Mouse (Mus musculus) gonadal fat pad, adult 2 months (tissue): ENCODE data around the gene Gm12355. TPM values are rescaled to one million over a fixed set of nuclear protein-coding genes. Genes with fewer than 3 reads are reported as not detected.
A peak's percentile ranks its signal among the peaks of the same experiment; 100 is the strongest.

Experiments
- DNase-seq: peaks from one replicate; pipeline ENCODE4 v3.0.0-alpha.2; 2012; ENCODE audit warnings: low read depth
- polyA plus RNA-seq: library from polyadenylated mRNA; depleted of rRNA; stranded (reverse); fragments of >200 nt; gene quantifications from 2 replicates; pipeline ENCODE4 v1.2.3, GENCODE M21; 2012

The Gm12355 gene
- polyA plus RNA-seq, 1 experiment: not detected

DNA sequence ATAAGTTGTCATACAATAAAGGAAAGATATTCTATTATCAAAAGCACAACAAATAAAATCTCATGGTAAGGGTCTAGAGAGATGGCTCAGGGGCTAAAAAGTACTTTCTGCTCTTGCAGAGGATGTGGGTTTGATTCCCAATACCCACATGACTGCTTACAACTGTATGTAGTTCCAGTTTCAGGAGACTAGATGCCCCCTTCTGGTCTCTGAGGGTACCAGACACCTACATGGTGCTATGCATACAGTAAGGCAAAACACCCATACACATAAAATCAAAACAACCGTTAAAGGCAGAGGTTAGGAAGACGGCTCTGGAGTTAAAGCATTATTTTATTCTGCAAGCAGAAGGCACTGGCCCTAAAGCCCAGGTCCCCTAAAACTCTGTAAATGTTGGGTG lies 21.5 kb downstream of the Gm12355 start:
- no peak for DNase-seq

- DNase-seq: no peak
Observed at GRCm38 (mm10) chr11:98602090-98602690, 23.3 kb downstream of the Gm12355 start.

DNA sequence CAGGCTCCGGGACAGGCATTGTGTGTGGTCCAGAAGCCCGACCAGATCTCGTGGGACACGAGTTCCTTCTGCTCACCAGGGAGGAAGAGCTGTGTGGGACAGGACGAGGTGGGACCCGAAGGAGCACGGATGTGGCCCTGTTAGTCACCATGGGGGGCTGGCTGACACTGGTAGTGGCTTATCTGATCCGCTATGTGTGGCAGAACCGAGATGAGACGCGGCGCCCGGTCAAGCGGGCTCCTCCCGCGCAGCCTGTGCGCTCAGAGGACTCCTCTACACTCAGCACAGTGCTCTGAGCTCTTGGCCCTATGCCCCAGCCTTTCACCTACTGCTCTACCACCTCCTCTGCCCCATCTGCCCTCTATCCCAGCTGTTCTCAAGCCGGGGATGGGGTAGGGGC lies 26.2 kb downstream of the Gm12355 start:
- DNase-seq: no peak

DNA sequence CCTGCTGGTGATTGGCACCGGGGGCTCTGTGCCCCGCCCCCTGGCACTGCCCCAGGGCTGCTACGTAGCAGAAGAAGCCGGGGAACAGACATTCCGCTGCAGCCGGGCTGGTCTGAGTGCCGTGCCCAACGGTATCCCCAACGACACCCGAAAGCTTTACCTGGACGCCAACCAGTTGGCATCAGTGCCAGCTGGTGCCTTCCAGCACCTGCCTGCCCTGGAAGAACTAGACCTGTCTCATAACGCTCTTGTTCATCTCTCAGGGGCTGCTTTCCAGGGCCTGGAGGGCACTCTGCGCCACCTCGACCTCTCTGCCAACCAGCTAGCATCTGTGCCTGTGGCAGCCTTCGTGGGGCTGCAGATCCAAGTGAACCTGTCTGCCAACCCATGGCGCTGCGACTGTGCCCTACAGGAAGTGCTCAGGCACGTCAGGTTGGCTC lies 26.6 kb downstream of the Gm12355 start:
- DNase-seq: no peak

GRCm38 (mm10) chr11:98597991-98598390 lies 27.5 kb downstream of the Gm12355 start, which contains the start of gene Lrrc3c:
Gene Lrrc3c (plus strand): TSS chr11:98598291.
- no peak for DNase-seq

GRCm38 (mm10) chr11:98597363-98597762 lies 28.1 kb downstream of the Gm12355 start:
- no peak for DNase-seq

GRCm38 (mm10) chr11:98595955-98596354 lies 29.5 kb downstream of the Gm12355 start:
- no peak for DNase-seq

DNA sequence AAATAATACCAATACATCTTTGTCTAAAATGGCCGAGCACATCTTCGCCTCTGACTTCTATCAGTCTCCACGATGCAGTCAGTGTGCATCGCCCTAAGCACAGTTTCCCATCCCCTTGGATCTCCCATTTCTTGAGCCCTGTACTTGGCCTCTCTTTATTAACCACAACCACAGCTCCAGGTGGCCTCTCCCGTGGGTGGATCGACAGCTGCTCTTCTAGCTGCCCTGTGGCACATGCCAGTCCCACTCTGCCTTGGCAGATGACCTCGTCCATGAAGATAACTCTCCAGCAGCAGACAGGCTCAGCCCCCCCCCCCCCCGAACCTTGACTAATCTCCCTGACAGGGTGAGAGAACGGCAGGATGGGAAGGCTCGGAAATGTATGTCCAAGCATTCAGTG lies 30.0 kb downstream of the Gm12355 start:
- DNase-seq: no peak

- DNase-seq: no peak
Observed at GRCm38 (mm10) chr11:98595021-98595420, 30.4 kb downstream of the Gm12355 start.

- DNase-seq: no peak
Observed at GRCm38 (mm10) chr11:98590548-98591445, 34.7 kb downstream of the Gm12355 start.

DNA sequence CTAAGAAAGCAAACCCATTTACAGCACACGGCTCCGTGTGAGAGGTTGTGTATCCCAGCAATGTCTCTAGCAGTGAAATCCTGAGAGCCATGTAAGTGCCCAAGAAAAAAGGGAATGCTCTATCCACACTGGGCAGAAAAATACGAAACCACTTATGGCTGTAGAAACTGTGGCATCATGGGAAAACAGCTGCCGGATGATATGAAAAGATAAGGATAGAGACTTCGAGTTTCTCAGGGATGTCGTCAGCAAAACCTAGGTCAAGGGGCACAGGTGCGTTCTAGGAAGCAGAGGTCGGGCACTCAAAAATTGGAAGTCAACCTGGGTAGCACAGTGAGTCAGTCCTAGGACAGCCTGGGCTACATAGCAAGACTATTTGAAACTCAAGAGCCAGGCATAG lies 36.2 kb downstream of the Gm12355 start:
- DNase-seq: no peak

DNA sequence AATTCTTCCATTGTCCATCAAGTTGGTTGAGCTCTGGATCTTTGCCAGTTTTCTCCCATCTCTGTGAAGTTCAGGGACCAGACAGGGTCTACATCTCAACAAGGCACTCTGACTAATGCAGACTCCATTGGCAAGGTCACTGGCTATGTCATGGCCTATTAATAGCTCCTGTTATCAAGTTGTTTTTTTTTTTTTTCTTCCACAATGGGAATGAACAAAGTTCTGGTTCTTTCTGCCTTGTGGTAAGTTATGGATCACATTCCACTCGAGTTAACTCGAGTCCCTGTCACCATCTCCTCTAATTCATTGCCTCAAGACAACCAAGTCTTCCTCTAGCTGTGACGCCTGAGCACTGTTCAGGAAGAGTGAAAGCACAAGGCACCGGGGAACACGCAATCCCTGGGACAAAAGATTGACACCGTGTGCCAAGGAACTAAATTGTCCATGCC lies 36.6 kb downstream of the Gm12355 start:
- DNase-seq: no peak

GRCm38 (mm10) chr11:98587684-98588546 lies 37.5 kb downstream of the Gm12355 start:
- peak; percentile 100 for DNase-seq

GRCm38 (mm10) chr11:98586892-98587563 lies 38.4 kb downstream of the Gm12355 start, which contains the start of gene Ormdl3:
Gene Ormdl3 (minus strand): TSS chr11:98587368.
- DNase-seq: no peak

DNA sequence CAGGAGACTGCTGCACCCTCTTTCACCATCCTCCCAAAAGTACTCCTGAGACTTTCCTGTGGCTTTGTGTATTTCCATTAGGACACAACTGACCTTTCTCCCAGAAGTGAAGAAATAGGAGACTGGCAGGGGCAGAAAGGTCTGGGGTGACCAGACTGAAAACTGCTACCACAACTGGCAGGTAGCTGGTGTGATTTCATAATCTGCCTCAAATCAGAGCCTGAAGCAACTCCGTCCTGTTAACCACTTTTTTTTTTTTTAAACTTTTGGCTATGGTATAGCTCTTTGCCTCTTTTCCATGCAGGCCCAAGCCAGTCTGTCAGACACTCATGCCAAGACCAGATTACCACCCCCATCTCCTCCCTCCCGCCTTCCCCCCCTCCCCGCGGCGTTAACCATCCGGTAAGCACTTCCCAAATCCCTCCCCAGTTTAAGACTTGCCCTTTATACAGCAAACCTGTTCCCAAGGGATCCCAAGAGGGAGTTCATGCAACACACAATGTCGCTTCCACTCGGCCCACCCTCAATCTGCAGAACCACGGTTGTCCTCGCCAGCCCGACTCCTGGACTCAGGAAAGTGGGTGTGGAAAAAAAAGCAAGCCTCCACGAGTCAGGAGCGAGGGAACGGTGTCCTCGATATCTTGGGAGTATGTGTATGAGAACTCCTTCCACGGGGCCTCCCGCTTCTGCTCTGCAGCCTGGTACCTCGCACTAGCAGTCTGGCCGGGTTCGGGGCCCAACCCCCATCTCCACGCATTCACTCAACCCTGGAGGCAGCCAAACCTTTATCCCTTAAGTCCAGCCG lies 39.2 kb downstream of the Gm12355 start:
- DNase-seq: peak; percentile 94

- DNase-seq: no peak
Observed at GRCm38 (mm10) chr11:98584629-98585177, 40.8 kb downstream of the Gm12355 start.

DNA sequence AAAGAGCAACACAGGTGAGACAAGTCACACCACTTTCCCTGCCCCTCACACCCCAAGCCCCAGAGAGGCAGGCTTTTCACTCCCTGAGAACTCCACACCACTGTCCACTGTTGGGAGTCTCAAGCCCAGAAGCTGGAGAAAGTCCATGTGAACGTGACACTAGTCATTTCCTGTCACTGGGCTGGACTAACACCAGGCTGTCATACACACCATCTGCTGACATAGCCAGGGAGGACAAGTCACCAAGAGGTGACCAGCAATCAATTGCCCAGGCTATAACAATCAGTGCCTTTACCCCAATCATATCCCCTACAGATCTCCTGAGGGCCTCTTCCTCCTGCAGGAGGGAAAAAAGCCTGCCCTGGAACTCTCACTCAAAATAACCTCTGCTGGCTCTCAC lies 41.3 kb downstream of the Gm12355 start:
- DNase-seq: no peak

- no peak for DNase-seq
Observed at GRCm38 (mm10) chr11:98583571-98583970, 41.9 kb downstream of the Gm12355 start.

GRCm38 (mm10) chr11:98583265-98583552 lies 42.3 kb downstream of the Gm12355 start:
- no peak for DNase-seq

DNA sequence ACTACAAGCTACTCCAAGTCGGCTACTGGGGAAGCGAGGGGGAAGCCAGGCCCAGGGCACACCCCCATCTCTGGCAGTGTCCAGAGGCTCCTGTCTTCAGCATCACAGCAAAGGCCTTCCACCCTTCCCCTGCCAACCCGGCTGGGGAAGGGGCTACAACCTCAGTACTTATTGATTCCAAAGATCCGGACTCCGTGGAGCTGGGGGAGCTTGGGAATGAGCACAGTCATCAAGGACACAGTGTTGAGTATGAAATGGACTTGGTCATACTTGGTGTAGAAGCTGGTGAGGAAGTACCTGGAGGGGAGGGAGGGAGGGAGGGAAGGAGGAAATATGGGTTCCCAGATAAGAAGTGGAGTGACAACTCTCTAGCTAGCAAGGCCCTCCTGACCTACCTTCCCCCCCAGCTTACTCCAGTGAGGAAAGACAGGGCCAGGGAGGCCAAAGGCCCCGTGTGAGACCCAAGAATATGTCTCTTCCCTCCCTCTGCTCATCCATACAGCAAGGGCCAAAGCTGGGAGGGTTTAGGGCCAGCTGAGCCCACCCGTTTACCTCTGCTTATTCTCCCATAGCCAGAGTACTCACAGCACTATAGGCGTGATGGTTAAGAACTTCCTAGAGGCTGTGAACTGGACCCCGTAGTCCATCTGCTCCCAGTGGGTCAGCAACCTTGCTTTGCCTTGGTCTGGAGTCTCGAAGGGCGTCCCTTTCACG lies 42.8 kb downstream of the Gm12355 start:
- DNase-seq: no peak
